Mouse (Mus musculus) liver, postnatal 0 days (tissue): Measurements from ENCODE around the gene Cog1. TPM values are rescaled to one million over a fixed set of nuclear protein-coding genes. Genes with fewer than 3 reads are reported as not detected.

ENCODE experiments used
- ATAC-seq: fragments of 200-750 bp; cut with Nextera tagmentation; 2 replicates; pipeline ENCODE4 v1.8.0; 2017; ENCODE audit warnings: mild to moderate bottlenecking, moderate library complexity
- DNase-seq: peaks from one replicate; pipeline ENCODE4 v3.0.0-alpha.2; 2016
- H3K27ac ChIP-seq: fragments of 300-500 bp; sonication (generic); 2 replicates; pipeline ENCODE4 v1.5.1; 2014; ENCODE audit warnings: antibody characterized with exemption, moderate library complexity, mild to moderate bottlenecking, low read depth
- H3K27me3 ChIP-seq: fragments of 300-500 bp; sonication (generic); 2 replicates; pipeline ENCODE4 v1.6.1; 2014; ENCODE audit warnings: low read length, control low read depth, mixed read lengths; ENCODE audit not compliant: insufficient read depth
- H3K36me3 ChIP-seq: fragments of 300-500 bp; sonication (generic); replicated peaks from 2 replicates; pipeline ENCODE4 v1.6.1; 2014; ENCODE audit warnings: mild to moderate bottlenecking, control low read depth, low read length, moderate library complexity, mixed read lengths; ENCODE audit not compliant: insufficient read depth
- H3K4me1 ChIP-seq: fragments of 300-500 bp; sonication (generic); 2 replicates; pipeline ENCODE4 v1.6.1; 2014; ENCODE audit warnings: antibody characterized with exemption, mild to moderate bottlenecking, control low read depth; ENCODE audit not compliant: insufficient read depth
- H3K4me2 ChIP-seq: fragments of 300-500 bp; sonication (generic); 2 replicates; pipeline ENCODE4 v1.6.1; 2014; ENCODE audit warnings: low read depth, mild to moderate bottlenecking, low read length, moderate library complexity, mixed read lengths
- H3K4me3 ChIP-seq: fragments of 300-500 bp; sonication (generic); 2 replicates; pipeline ENCODE4 v1.5.1; 2014; ENCODE audit warnings: low read depth, low read length
- H3K9ac ChIP-seq: fragments of 300-500 bp; sonication (generic); replicated peaks from 2 replicates; pipeline ENCODE4 v1.6.1; 2014; ENCODE audit warnings: mild to moderate bottlenecking, moderate library complexity
- H3K9me3 ChIP-seq: fragments of 300-500 bp; sonication (generic); 2 replicates; pipeline ENCODE4 v1.6.1; 2016; ENCODE audit warnings: mild to moderate bottlenecking, control low read depth, low read length, mixed read lengths
- CTCF ChIP-seq: sonication (generic); IDR thresholded peaks from 2 replicates; pipeline ENCODE4 v1.5.1; 2016; ENCODE audit warnings: antibody characterized with exemption, low read depth
- EP300 ChIP-seq: IDR thresholded peaks from 2 replicates; pipeline ENCODE4 v1.6.1; 2016; ENCODE audit warnings: antibody characterized with exemption, low read depth, mild to moderate bottlenecking
- WGBS: fragments of 180-500 bp; shearing (Covaris S2); extraction: QIAGEN DNeasy Blood & Tissue Kit; methylation state at CpG from one replicate; pipeline ENCODE4 v1.1.7; 2014; ENCODE audit not compliant: insufficient replicate concordance; 5-methylcytosine and 5-hydroxymethylcytosine counted together
- polyA plus RNA-seq: library from polyadenylated mRNA; unstranded; fragments of >200 nt; fragmentation: Nextera tagmentation; extraction: Ambion mirVana; gene quantifications from 2 replicates; pipeline ENCODE4 v1.2.1, GENCODE M21; 2015

The Cog1 gene
- polyA plus RNA-seq, 1 experiment from 2014 or later: 7.1 TPM

- Histone ChIP-seq H3K4me1 (peaks cover 13% of the 10 kb centered on the region; the same call in 1 of the 2 replicates), H3K27me3 (no peaks in the 10 kb centered on the region), H3K27ac (no peak overlapping the region), H3K9ac (no peak overlapping the region), H3K4me3 (no peak overlapping the region), H3K4me2 (no peak overlapping the region), H3K9me3 (no peaks in the 10 kb centered on the region), H3K36me3 (peaks cover 66% of the 10 kb centered on the region)
- DNase-seq: no peak
- WGBS: 94% methylated on average over 15 of the region's 15 CpGs
- ATAC-seq: no peak
- TF ChIP-seq EP300: no peak
- no peak for TF ChIP-seq CTCF
Measured at GRCm38 (mm10) chr11:113654105-113654504, 5.1 kb downstream of the Cog1 start.

- WGBS: 90% methylated on average over 18 of the region's 18 CpGs
- no peak for TF ChIP-seq CTCF
- TF ChIP-seq EP300: no peak
- ATAC-seq: no peak
Measured at GRCm38 (mm10) chr11:113654561-113655270, 5.7 kb downstream of the Cog1 start.

GRCm38 (mm10) chr11:113656511-113656932, 7.6 kb downstream of the Cog1 start:
- Histone ChIP-seq H3K4me1 (peaks cover 1% of the 10 kb centered on the region; the same call in 1 of the 2 replicates), H3K9ac (no peak overlapping the region), H3K27me3 (no peaks in the 10 kb centered on the region), H3K4me3 (no peak overlapping the region), H3K36me3 (peaks cover 87% of the 10 kb centered on the region), H3K9me3 (no peaks in the 10 kb centered on the region), H3K27ac (no peak overlapping the region), H3K4me2 (no peak overlapping the region)
- ATAC-seq: no peak
- WGBS: 93% methylated on average over 8 of the region's 8 CpGs
- TF ChIP-seq EP300: no peak
- no peak for TF ChIP-seq CTCF
- DNase-seq: no peak

More at GRCm38 (mm10) chr11:113654561-113655270, 5.7 kb downstream of the Cog1 start:
- no peak for DNase-seq
- Histone ChIP-seq H3K4me3 (no peak overlapping the region), H3K4me2 (no peak overlapping the region), H3K36me3 (peaks cover 71% of the 10 kb centered on the region), H3K27me3 (no peaks in the 10 kb centered on the region), H3K27ac (no peak overlapping the region), H3K9ac (no peak overlapping the region), H3K9me3 (no peaks in the 10 kb centered on the region), H3K4me1 (peaks cover 12% of the 10 kb centered on the region; the same call in 1 of the 2 replicates)

GRCm38 (mm10) chr11:113657221-113657620, 8.3 kb downstream of the Cog1 start:
- Histone ChIP-seq H3K9ac (no peak overlapping the region), H3K36me3 (peaks cover 92% of the 10 kb centered on the region), H3K27me3 (no peaks in the 10 kb centered on the region), H3K4me1 (no peaks in the 10 kb centered on the region), H3K27ac (no peak overlapping the region), H3K9me3 (no peaks in the 10 kb centered on the region), H3K4me2 (no peak overlapping the region), H3K4me3 (no peak overlapping the region)
- TF ChIP-seq EP300: no peak
- no peak for TF ChIP-seq CTCF
- 71% methylated on average over 4 of the region's 4 CpGs for WGBS
- no peak for DNase-seq
- no peak for ATAC-seq

GRCm38 (mm10) chr11:113658319-113658718, 9.3 kb downstream of the Cog1 start:
- DNase-seq (no peak), ATAC-seq (no peak)
- Histone ChIP-seq H3K27ac (no peak overlapping the region), H3K36me3 (peaks cover 84% of the 10 kb centered on the region), H3K4me3 (no peak overlapping the region), H3K9ac (no peak overlapping the region), H3K4me1 (no peaks in the 10 kb centered on the region), H3K4me2 (no peak overlapping the region), H3K27me3 (no peaks in the 10 kb centered on the region), H3K9me3 (no peaks in the 10 kb centered on the region)
- TF ChIP-seq CTCF (no peak), EP300 (no peak)
- WGBS: 95% methylated on average over 8 of the region's 8 CpGs

- no peak for DNase-seq
- no peaks in the 10 kb centered on the region for H3K4me1 ChIP-seq
- no peak overlapping the region for H3K27ac ChIP-seq
- WGBS: 86% methylated on average over 4 of the region's 4 CpGs
- no peak overlapping the region for H3K4me3 ChIP-seq
- H3K9ac ChIP-seq: no peak overlapping the region
- H3K4me2 ChIP-seq: no peak overlapping the region
- TF ChIP-seq CTCF (no peak), EP300 (no peak)
- no peaks in the 10 kb centered on the region for H3K27me3 ChIP-seq
- H3K9me3 ChIP-seq: no peaks in the 10 kb centered on the region
- peaks cover 84% of the 10 kb centered on the region for H3K36me3 ChIP-seq
- no peak for ATAC-seq
Measured at GRCm38 (mm10) chr11:113658763-113659162, 9.8 kb downstream of the Cog1 start.
